Comparison of ENCODE assay signal across 8 mouse cellular contexts in the genomic region with DNA sequence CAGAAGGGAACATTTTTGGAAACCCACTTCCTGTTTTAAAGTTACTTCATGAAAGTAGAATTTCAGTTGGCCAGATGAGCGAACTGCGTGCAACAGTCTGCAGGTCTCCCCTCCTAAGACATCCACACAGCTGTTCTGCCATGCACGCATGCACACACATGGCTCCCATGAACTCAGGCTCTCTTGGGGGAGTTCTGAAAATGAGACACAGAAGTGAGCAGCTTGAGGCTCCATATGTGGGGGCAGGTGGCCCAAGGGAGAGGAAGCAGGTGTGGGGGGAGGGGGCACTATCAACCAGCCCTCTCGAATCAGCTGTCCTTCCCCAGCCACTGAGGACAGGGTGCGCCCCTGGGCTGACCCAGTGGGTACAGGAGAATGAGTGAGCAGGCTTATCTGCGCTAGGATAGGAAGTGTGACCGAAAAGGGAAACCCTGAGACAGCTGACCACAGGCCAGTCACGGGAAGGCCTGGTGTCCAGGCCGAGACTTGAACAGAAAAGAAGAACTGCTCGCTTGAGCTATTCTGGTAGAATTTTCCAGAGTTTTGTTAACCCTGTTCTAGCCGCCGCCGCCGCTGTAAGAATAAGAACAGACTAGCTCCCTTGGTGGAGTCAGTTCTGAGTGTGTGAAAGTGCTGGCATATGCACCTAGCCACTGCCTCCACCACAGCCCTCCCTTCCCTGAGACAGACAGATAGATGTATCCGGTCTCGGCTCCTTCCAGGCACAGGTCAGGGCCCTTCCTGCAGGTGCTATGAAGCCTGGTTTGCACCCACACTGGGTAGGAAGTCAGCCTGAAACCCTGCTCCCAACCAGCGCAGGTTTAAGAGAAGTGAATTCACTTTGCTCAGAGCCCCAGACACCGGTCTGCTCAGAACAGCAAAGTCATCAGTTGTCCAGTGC. TPM values are rescaled to one million over a fixed set of nuclear protein-coding genes. Genes with fewer than 3 reads are reported as not detected.
A peak's percentile ranks its signal among the peaks of the same experiment; 100 is the strongest.
DNase-seq lines count a peak whose midpoint lies in the region; ATAC-seq and TF ChIP-seq lines count a peak whose summit lies in the region.

No protein-coding gene starts in this region.

- H3K9ac ChIP-seq in heart, embryonic 15.5 days = no peak overlapping the region
- H3K9ac ChIP-seq in lung, embryonic 16.5 days (ENCODE audit: low read length) = no peak overlapping the region
- H3K9ac ChIP-seq in stomach, embryonic 15.5 days = no peak overlapping the region
- no peak overlapping the region for H3K9ac ChIP-seq in midbrain, embryonic 15.5 days

- ATAC-seq in heart, embryonic 15.5 days (replicated peaks; ENCODE audit: insufficient number of reproducible peaks, insufficient read depth, low FRiP score, low read depth) = peak; percentile 65
- ATAC-seq in lung, embryonic 16.5 days (ENCODE audit: low read depth) = peak; percentile 35; the same call in 1 of the 2 replicates
- no peak for ATAC-seq in stomach, embryonic 15.5 days (ENCODE audit: insufficient read depth, low FRiP score, low read depth)
- ATAC-seq in midbrain, embryonic 15.5 days (replicated peaks) = no peak

- H3K4me2 ChIP-seq in heart, embryonic 15.5 days = peak overlapping the region; percentile 15; the same call in 1 of the 2 replicates
- no peak overlapping the region for H3K4me2 ChIP-seq in lung, embryonic 16.5 days (ENCODE audit: low read depth, low read length)
- no peak overlapping the region for H3K4me2 ChIP-seq in stomach, embryonic 15.5 days
- no peak overlapping the region for H3K4me2 ChIP-seq in midbrain, embryonic 15.5 days

- no peak for TF ChIP-seq CTCF in gastrocnemius, adult 2 months (IDR thresholded peaks at IDR 0.05)
- TF ChIP-seq CTCF in E14TG2a.4 (conservative IDR thresholded peaks at IDR 0.05; ENCODE audit: low read length) = no peak

- WGBS in heart, embryonic 15.5 days = 49% methylated on average over 18 of the region's 18 CpGs
- WGBS in lung, embryonic 16.5 days = 66% methylated on average over 18 of the region's 18 CpGs
- WGBS in stomach, embryonic 15.5 days = 58% methylated on average over 18 of the region's 18 CpGs
- 85% methylated on average over 18 of the region's 18 CpGs for WGBS in midbrain, embryonic 15.5 days

- no peaks in the 10 kb centered on the region for H3K9me3 ChIP-seq in E14TG2a.4 (ENCODE audit: low read length)
- H3K9me3 ChIP-seq in heart, embryonic 15.5 days (replicated peaks) = no peaks in the 10 kb centered on the region
- no peaks in the 10 kb centered on the region for H3K9me3 ChIP-seq in lung, embryonic 16.5 days (ENCODE audit: control insufficient read depth, low read length)
- no peaks in the 10 kb centered on the region for H3K9me3 ChIP-seq in stomach, embryonic 15.5 days
- H3K9me3 ChIP-seq in midbrain, embryonic 15.5 days = no peaks in the 10 kb centered on the region

- peak; percentile 32 for DNase-seq in gastrocnemius, adult 2 months
- DNase-seq in gastrocnemius, postnatal 4 days (ENCODE audit: low spot score in 2 of 2) = no peak
- no peak for DNase-seq in cerebellum, postnatal 14 days

- H3K4me1 ChIP-seq in E14TG2a.4 (replicated peaks; ENCODE audit: low read depth, low read length) = peaks cover 24% of the 10 kb centered on the region
- H3K4me1 ChIP-seq in heart, embryonic 15.5 days (replicated peaks) = peaks cover 45% of the 10 kb centered on the region
- peaks cover 15% of the 10 kb centered on the region for H3K4me1 ChIP-seq in lung, embryonic 16.5 days (replicated peaks; ENCODE audit: control insufficient read depth, insufficient read depth, low read length)
- H3K4me1 ChIP-seq in stomach, embryonic 15.5 days = peaks cover 15% of the 10 kb centered on the region
- H3K4me1 ChIP-seq in midbrain, embryonic 15.5 days = no peaks in the 10 kb centered on the region

- no peaks in the 10 kb centered on the region for H3K36me3 ChIP-seq in E14TG2a.4 (ENCODE audit: insufficient read depth, low read length)
- no peaks in the 10 kb centered on the region for H3K36me3 ChIP-seq in heart, embryonic 15.5 days
- H3K36me3 ChIP-seq in lung, embryonic 16.5 days (ENCODE audit: control insufficient read depth, insufficient read depth, low read length) = no peaks in the 10 kb centered on the region
- H3K36me3 ChIP-seq in stomach, embryonic 15.5 days = no peaks in the 10 kb centered on the region
- no peaks in the 10 kb centered on the region for H3K36me3 ChIP-seq in midbrain, embryonic 15.5 days (replicated peaks)

- intact Hi-C loops in gastrocnemius, adult 2 months (cut with DNase I) = no loop called here

- H3K27ac ChIP-seq in gastrocnemius, adult 2 months = 0 out of 2 replicates have a peak overlapping the region, but pooled peaks have one; percentile 4
- peak overlapping the region; percentile 76 for H3K27ac ChIP-seq in heart, embryonic 15.5 days
- peak overlapping the region; percentile 19; the same call in 1 of the 2 replicates for H3K27ac ChIP-seq in lung, embryonic 16.5 days (ENCODE audit: low read length)
- 0 out of 2 replicates have a peak overlapping the region, but pooled peaks have one; percentile 31 for H3K27ac ChIP-seq in stomach, embryonic 15.5 days
- no peak overlapping the region for H3K27ac ChIP-seq in midbrain, embryonic 15.5 days

- no peak overlapping the region for H3K4me3 ChIP-seq in gastrocnemius, adult 2 months
- H3K4me3 ChIP-seq in E14TG2a.4 (replicated peaks; ENCODE audit: low read length) = peak overlapping the region; percentile 13
- H3K4me3 ChIP-seq in heart, embryonic 15.5 days = no peak overlapping the region
- H3K4me3 ChIP-seq in lung, embryonic 16.5 days (ENCODE audit: low read length) = no peak overlapping the region
- H3K4me3 ChIP-seq in stomach, embryonic 15.5 days (replicated peaks) = no peak overlapping the region
- no peak overlapping the region for H3K4me3 ChIP-seq in midbrain, embryonic 15.5 days

- H3K27me3 ChIP-seq in E14TG2a.4 (ENCODE audit: insufficient read depth, low read length) = no peaks in the 10 kb centered on the region
- no peaks in the 10 kb centered on the region for H3K27me3 ChIP-seq in heart, embryonic 15.5 days
- H3K27me3 ChIP-seq in lung, embryonic 16.5 days (ENCODE audit: control insufficient read depth, insufficient read depth, low read depth, low read length) = no peaks in the 10 kb centered on the region
- H3K27me3 ChIP-seq in stomach, embryonic 15.5 days (replicated peaks) = no peaks in the 10 kb centered on the region
- H3K27me3 ChIP-seq in midbrain, embryonic 15.5 days (replicated peaks) = no peaks in the 10 kb centered on the region

RNA-seq across cellular contexts. Expression of a gene that starts 26.2 kb away (rescaled TPM):
- 1 to 10 TPM; 2.0 to 4.8 TPM for total RNA-seq in gastrocnemius, adult 2 months (2021)
- 10 to 100 TPM; 14.5 to 18.2 TPM for total RNA-seq in gastrocnemius, postnatal 4 days (2021)
- 8.3 and 11.8 TPM in 2 replicates for polyA plus RNA-seq in heart, embryonic 15.5 days (2015; fragmentation: Nextera tagmentation; extraction: Ambion mirVana)
- polyA plus RNA-seq in lung, embryonic 16.5 days (2015; fragmentation: Nextera tagmentation; extraction: Ambion mirVana) = 42.9 and 45.9 TPM in 2 replicates
- polyA plus RNA-seq in stomach, embryonic 15.5 days (2015; fragmentation: Nextera tagmentation; extraction: Ambion mirVana) = 25.7 and 27.9 TPM in 2 replicates
- 43.0 and 50.4 TPM in 2 replicates for polyA plus RNA-seq in midbrain, embryonic 15.5 days (2015; fragmentation: Nextera tagmentation; extraction: Ambion mirVana)

Comparison
In these comparisons a context has a peak if more than half of its experiments do, and no peak if none do; other contexts are left out.
1. ATAC-seq: peak in heart, embryonic 15.5 days (single experiment) and lung, embryonic 16.5 days (single experiment); none in stomach, embryonic 15.5 days (single experiment) and midbrain, embryonic 15.5 days (single experiment).